Mouse (Mus musculus) MEL (cell line): ENCODE results near the gene Cdk17.

Source experiments
- CHD2 ChIP-seq: IDR thresholded peaks from 2 replicates; pipeline ENCODE4 v1.6.1; 2011; ENCODE audit warnings: low read length, improper control_type of control experiment
- CTCF ChIP-seq, 3 experiments: IDR thresholded peaks in 2 of 3; conservative IDR thresholded peaks in 1 of 3; 2 replicates each; pipeline ENCODE4 v1.5.1; 2011 to 2012; ENCODE audit warnings: low read length in 3 of 3, low read depth in 2 of 3, mild to moderate bottlenecking in 2 of 3, improper control_type of control experiment in 1 of 3, inconsistent platforms in 1 of 3, mixed read lengths in 1 of 3, moderate library complexity in 1 of 3; ENCODE audit not compliant: control insufficient read depth in 1 of 3, insufficient read depth in 1 of 3, poor library complexity in 1 of 3, severe bottlenecking in 1 of 3
- EP300 ChIP-seq, 2 experiments: IDR thresholded peaks; 2 replicates each; pipeline ENCODE4 v1.6.1; 2011; ENCODE audit warnings: improper control_type of control experiment in 2 of 2, low read length in 2 of 2, low read depth in 1 of 2, mild to moderate bottlenecking in 1 of 2
- ETS1 ChIP-seq: IDR thresholded peaks from 2 replicates; pipeline ENCODE4 v1.6.1; 2012; ENCODE audit warnings: low read depth, mild to moderate bottlenecking, inconsistent platforms, low read length, improper control_type of control experiment, moderate library complexity
- GATA1 ChIP-seq: IDR thresholded peaks from 2 replicates; pipeline ENCODE4 v1.6.1; 2011; ENCODE audit warnings: low read depth, low read length, improper control_type of control experiment
- HCFC1 ChIP-seq: IDR thresholded peaks from 2 replicates; pipeline ENCODE4 v1.6.1; 2012; ENCODE audit warnings: low read depth, mild to moderate bottlenecking, inconsistent platforms, low read length, improper control_type of control experiment, moderate library complexity
- MYC ChIP-seq: IDR thresholded peaks from 2 replicates; pipeline ENCODE4 v1.6.1; 2011; ENCODE audit warnings: low read depth, mild to moderate bottlenecking, low read length, improper control_type of control experiment, moderate library complexity
- NRF1 ChIP-seq: IDR thresholded peaks from 2 replicates; pipeline ENCODE4 v1.6.1; 2014; ENCODE audit warnings: low read depth, mild to moderate bottlenecking, inconsistent platforms, low read length, improper control_type of control experiment, moderate library complexity; ENCODE audit not compliant: poor library complexity, insufficient read depth, severe bottlenecking
- POLR2A ChIP-seq, 2 experiments: IDR thresholded peaks; 2 replicates each; pipeline ENCODE4 v1.6.1; 2011 to 2012; ENCODE audit warnings: low read length in 2 of 2, mild to moderate bottlenecking in 2 of 2, control low read depth in 1 of 2, improper control_type of control experiment in 1 of 2, low read depth in 1 of 2, moderate library complexity in 1 of 2; ENCODE audit not compliant: control insufficient read depth in 1 of 2, insufficient read depth in 1 of 2, poor library complexity in 1 of 2
- TAL1 ChIP-seq: IDR thresholded peaks from 2 replicates; pipeline ENCODE4 v1.6.1; 2012; ENCODE audit warnings: mild to moderate bottlenecking, inconsistent platforms, low read length, moderate library complexity, mixed read lengths
- TBP ChIP-seq: IDR thresholded peaks from 2 replicates; pipeline ENCODE4 v1.8.0; 2011; ENCODE audit warnings: low read depth, low read length, improper control_type of control experiment
- USF1 ChIP-seq: IDR thresholded peaks from 2 replicates; pipeline ENCODE4 v1.6.1; 2014; ENCODE audit warnings: low read depth, mild to moderate bottlenecking, inconsistent platforms, low read length, improper control_type of control experiment, moderate library complexity
- ZC3H11A ChIP-seq: IDR thresholded peaks from 2 replicates; pipeline ENCODE4 v1.6.1; 2012; ENCODE audit warnings: low read depth, mild to moderate bottlenecking, inconsistent platforms, low read length, improper control_type of control experiment
- ZKSCAN1 ChIP-seq: IDR thresholded peaks from 2 replicates; pipeline ENCODE4 v1.6.1; 2012; ENCODE audit warnings: low read depth, mild to moderate bottlenecking, inconsistent platforms, low read length, improper control_type of control experiment, moderate library complexity

GRCm38 (mm10) chr10:93252661-93253060 is 92.0 kb downstream of the Cdk17 start:
- TF ChIP-seq EP300 (IDR thresholded peaks at IDR 0.05; ENCODE audit: low read depth in 1 of 2, low read length in 2 of 2) (no peak), GATA1 (no peak), TBP (no peak), POLR2A (IDR thresholded peaks at IDR 0.05; ENCODE audit: control insufficient read depth in 1 of 2, insufficient read depth in 1 of 2, low read depth in 1 of 2, low read length in 2 of 2, poor library complexity in 1 of 2) (no peak), MYC (no peak), CTCF (IDR thresholded peaks at IDR 0.05 in 2 of 3, conservative IDR thresholded peaks at IDR 0.05 in 1 of 3; ENCODE audit: control insufficient read depth in 1 of 3, insufficient read depth in 1 of 3, low read depth in 2 of 3, low read length in 3 of 3, poor library complexity in 1 of 3, severe bottlenecking in 1 of 3) (no peak), ZC3H11A (no peak), HCFC1 (no peak), ETS1 (no peak), ZKSCAN1 (no peak), NRF1 (no peak), TAL1 (no peak), USF1 (no peak), CHD2 (no peak)
